8 mouse cellular contexts compared by ENCODE assay signal in the genomic region with DNA sequence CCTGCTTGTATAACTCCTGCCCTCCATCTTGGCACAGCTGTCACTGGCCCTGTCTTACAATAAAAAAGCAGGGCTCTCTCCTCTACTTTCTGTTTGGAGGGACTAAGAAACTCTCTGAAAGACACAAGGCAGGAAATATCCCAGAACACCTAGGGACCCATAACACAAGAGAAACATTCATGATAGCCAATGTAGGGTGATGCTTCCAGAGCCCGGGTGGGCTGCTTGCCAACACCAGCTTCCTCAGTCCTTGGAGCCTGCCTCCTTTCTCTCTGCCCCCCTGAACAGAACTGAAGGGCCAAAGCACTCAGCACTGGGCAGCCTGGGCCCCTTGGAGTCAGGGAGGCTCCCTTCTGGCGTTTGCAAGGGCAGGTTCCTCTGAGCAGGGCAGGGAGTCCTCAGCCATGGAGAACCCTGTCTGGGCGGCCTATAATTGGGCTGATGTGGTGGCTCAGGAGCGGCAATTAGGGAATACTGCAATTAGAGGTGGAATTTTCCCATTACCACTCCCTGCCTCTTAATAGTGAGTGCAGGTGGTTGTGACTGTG. TPM values are rescaled to one million over a fixed set of nuclear protein-coding genes. Genes with fewer than 3 reads are reported as not detected.
DNase-seq lines count a peak whose midpoint lies in the region; ATAC-seq and TF ChIP-seq lines count a peak whose summit lies in the region.

No protein-coding gene starts in this region.

- H3K4me2 ChIP-seq in heart, postnatal 0 days (ENCODE audit: low read depth, low read length): no peak overlapping the region
- H3K4me2 ChIP-seq in forebrain, embryonic 15.5 days (replicated peaks): no peak overlapping the region
- H3K4me2 ChIP-seq in lung, postnatal 0 days (replicated peaks; ENCODE audit: low read depth, low read length): peak overlapping the region; percentile 32

- H3K9ac ChIP-seq in heart, postnatal 0 days (replicated peaks; ENCODE audit: low read depth, low read length): no peak overlapping the region
- no peak overlapping the region for H3K9ac ChIP-seq in forebrain, embryonic 15.5 days (replicated peaks)
- H3K9ac ChIP-seq in lung, postnatal 0 days (replicated peaks; ENCODE audit: low read depth): no peak overlapping the region

- H3K27ac ChIP-seq in heart, postnatal 0 days (ENCODE audit: low read depth): no peak overlapping the region
- no peak overlapping the region for H3K27ac ChIP-seq in heart, embryonic 10.5 days
- no peak overlapping the region for H3K27ac ChIP-seq in forebrain, embryonic 15.5 days (replicated peaks)
- H3K27ac ChIP-seq in lung, postnatal 0 days (ENCODE audit: low read length): peak overlapping the region; percentile 20; the same call in 1 of the 2 replicates

- peaks cover 46% of the 10 kb centered on the region for H3K27me3 ChIP-seq in heart, postnatal 0 days (ENCODE audit: control insufficient read depth, insufficient read depth, low read length)
- H3K27me3 ChIP-seq in heart, embryonic 10.5 days (ENCODE audit: insufficient read depth, poor library complexity, severe bottlenecking): peaks cover 70% of the 10 kb centered on the region
- H3K27me3 ChIP-seq in forebrain, embryonic 15.5 days: peaks cover 25% of the 10 kb centered on the region
- H3K27me3 ChIP-seq in lung, postnatal 0 days (replicated peaks; ENCODE audit: insufficient read depth, low read length): peaks cover 37% of the 10 kb centered on the region

- 29% methylated on average over 4 of the region's 4 CpGs for WGBS in heart, postnatal 0 days
- WGBS in heart, embryonic 10.5 days: 38% methylated on average over 4 of the region's 4 CpGs
- WGBS in forebrain, embryonic 15.5 days: 10% methylated on average over 4 of the region's 4 CpGs
- WGBS in lung, postnatal 0 days: 36% methylated on average over 4 of the region's 4 CpGs

- H3K4me3 ChIP-seq in heart, postnatal 0 days (ENCODE audit: low read depth, low read length): no peak overlapping the region
- H3K4me3 ChIP-seq in heart, embryonic 10.5 days: no peak overlapping the region
- H3K4me3 ChIP-seq in forebrain, embryonic 15.5 days: no peak overlapping the region
- H3K4me3 ChIP-seq in lung, postnatal 0 days (ENCODE audit: low read depth, low read length): no peak overlapping the region

- no peak for TF ChIP-seq CTCF in heart, postnatal 0 days (IDR thresholded peaks at IDR 0.05; ENCODE audit: low read depth)
- no peak for TF ChIP-seq CTCF in lung, postnatal 0 days (IDR thresholded peaks at IDR 0.05)

- no peaks in the 10 kb centered on the region for H3K36me3 ChIP-seq in heart, postnatal 0 days (replicated peaks; ENCODE audit: control insufficient read depth, insufficient read depth, low read length)
- H3K36me3 ChIP-seq in heart, embryonic 10.5 days: no peaks in the 10 kb centered on the region
- no peaks in the 10 kb centered on the region for H3K36me3 ChIP-seq in forebrain, embryonic 15.5 days
- no peaks in the 10 kb centered on the region for H3K36me3 ChIP-seq in lung, postnatal 0 days (ENCODE audit: insufficient read depth, low read length)

- no peaks in the 10 kb centered on the region for H3K4me1 ChIP-seq in heart, postnatal 0 days (ENCODE audit: control insufficient read depth, insufficient read depth)
- H3K4me1 ChIP-seq in heart, embryonic 10.5 days: peaks cover 19% of the 10 kb centered on the region
- H3K4me1 ChIP-seq in forebrain, embryonic 15.5 days: peaks cover 15% of the 10 kb centered on the region
- peaks cover 2% of the 10 kb centered on the region; the same call in 1 of the 2 replicates for H3K4me1 ChIP-seq in lung, postnatal 0 days (ENCODE audit: insufficient read depth, low read depth, low read length)

- no peaks in the 10 kb centered on the region for H3K9me3 ChIP-seq in heart, postnatal 0 days (replicated peaks; ENCODE audit: control insufficient read depth, low read length)
- H3K9me3 ChIP-seq in heart, embryonic 10.5 days: no peaks in the 10 kb centered on the region
- H3K9me3 ChIP-seq in forebrain, embryonic 15.5 days: no peaks in the 10 kb centered on the region
- no peaks in the 10 kb centered on the region for H3K9me3 ChIP-seq in lung, postnatal 0 days (ENCODE audit: low read length)

- DNase-seq in heart, postnatal 0 days (ENCODE audit: low spot score): no peak
- DNase-seq in heart, embryonic 10.5 days (ENCODE audit: low spot score): no peak
- DNase-seq in adrenal gland, postnatal 36 days: peak; percentile 39 to 58
- no peak for DNase-seq in lung, postnatal 0 days (ENCODE audit: low spot score)
- DNase-seq in layer of hippocampus, adult 18-20 months (ENCODE audit: low spot score in 2 of 2): no peak
- DNase-seq in natural killer cell, adult 2 months (ENCODE audit: low spot score in 2 of 2): no peak

- peak; percentile 33; the same call in 1 of the 2 replicates for ATAC-seq in heart, postnatal 0 days (ENCODE audit: insufficient read depth, low read depth)
- peak; percentile 61 for ATAC-seq in forebrain, embryonic 15.5 days (replicated peaks)
- ATAC-seq in lung, postnatal 0 days: peak; percentile 61
- ATAC-seq in granulocyte monocyte progenitor cell, adult 5-6 weeks (replicated peaks; ENCODE audit: poor library complexity, severe bottlenecking): no peak

- TF ChIP-seq EP300 in heart, postnatal 0 days (IDR thresholded peaks at IDR 0.05; ENCODE audit: low read depth): no peak
- no peak for TF ChIP-seq EP300 in lung, postnatal 0 days (IDR thresholded peaks at IDR 0.05)

RNA-seq across cellular contexts. Expression of gene Syt2, which starts 5.4 kb away (rescaled TPM):
- total RNA-seq in heart, postnatal 0 days (2014; rRNA removed; ENCODE audit: low replicate concordance): 0.53 TPM in 1 of 2 replicates, not detected in the other
- 0.03 and 0.04 TPM in 2 replicates for polyA plus RNA-seq in heart, postnatal 0 days (2015; fragmentation: Nextera tagmentation; extraction: Ambion mirVana)
- polyA plus RNA-seq in heart, embryonic 10.5 days (2016; fragmentation: Nextera tagmentation; extraction: Ambion mirVana): 0.12 and 0.29 TPM in 2 replicates
- under 1 TPM; 0.07 to 0.36 TPM for total RNA-seq in adrenal gland, postnatal 36 days (2021)
- 1.2 and 1.8 TPM in 2 replicates for polyA plus RNA-seq in forebrain, embryonic 15.5 days (2015; fragmentation: Nextera tagmentation; extraction: Ambion mirVana)
- polyA plus RNA-seq in lung, postnatal 0 days (2015; fragmentation: Nextera tagmentation; extraction: Ambion mirVana): 0.14 TPM in 2 replicates
- total RNA-seq in layer of hippocampus, adult 18-20 months (2021): 10 to 100 TPM; 25.6 to 30.0 TPM
- total RNA-seq in granulocyte monocyte progenitor cell, adult 5-6 weeks (2014; fragmentation: Nextera tagmentation): not detected in 2 replicates
- 0.41 TPM in 1 of 2 replicates, not detected in the other for total RNA-seq in granulocyte monocyte progenitor cell, adult 5-6 weeks (2017)

Comparison
In these comparisons a context has a peak if more than half of its experiments do, and no peak if none do; other contexts are left out.
1. DNase-seq: peak in adrenal gland, postnatal 36 days (2 of 2); none in heart, postnatal 0 days (single experiment), heart, embryonic 10.5 days (single experiment), lung, postnatal 0 days (single experiment), layer of hippocampus, adult 18-20 months (0 of 2) and natural killer cell, adult 2 months (0 of 2).
2. RNA of gene Syt2, which starts 5.4 kb away (total RNA-seq): 25.6 to 30.0 TPM in layer of hippocampus, adult 18-20 months; 0.53 TPM in heart, postnatal 0 days, 0.41 TPM in granulocyte monocyte progenitor cell, adult 5-6 weeks and 0.07 to 0.36 TPM in adrenal gland, postnatal 36 days; every median in the first group is over 10 times any median in the second.